Mouse (Mus musculus): Measurements from ENCODE around the gene Uchl3. TPM values are rescaled to one million over a fixed set of nuclear protein-coding genes. Genes with fewer than 3 reads are reported as not detected.

Gene Uchl3
- polyA plus RNA-seq (2016; fragmentation: Nextera tagmentation; extraction: Ambion mirVana): 104 and 107 TPM in 2 replicates

DNA sequence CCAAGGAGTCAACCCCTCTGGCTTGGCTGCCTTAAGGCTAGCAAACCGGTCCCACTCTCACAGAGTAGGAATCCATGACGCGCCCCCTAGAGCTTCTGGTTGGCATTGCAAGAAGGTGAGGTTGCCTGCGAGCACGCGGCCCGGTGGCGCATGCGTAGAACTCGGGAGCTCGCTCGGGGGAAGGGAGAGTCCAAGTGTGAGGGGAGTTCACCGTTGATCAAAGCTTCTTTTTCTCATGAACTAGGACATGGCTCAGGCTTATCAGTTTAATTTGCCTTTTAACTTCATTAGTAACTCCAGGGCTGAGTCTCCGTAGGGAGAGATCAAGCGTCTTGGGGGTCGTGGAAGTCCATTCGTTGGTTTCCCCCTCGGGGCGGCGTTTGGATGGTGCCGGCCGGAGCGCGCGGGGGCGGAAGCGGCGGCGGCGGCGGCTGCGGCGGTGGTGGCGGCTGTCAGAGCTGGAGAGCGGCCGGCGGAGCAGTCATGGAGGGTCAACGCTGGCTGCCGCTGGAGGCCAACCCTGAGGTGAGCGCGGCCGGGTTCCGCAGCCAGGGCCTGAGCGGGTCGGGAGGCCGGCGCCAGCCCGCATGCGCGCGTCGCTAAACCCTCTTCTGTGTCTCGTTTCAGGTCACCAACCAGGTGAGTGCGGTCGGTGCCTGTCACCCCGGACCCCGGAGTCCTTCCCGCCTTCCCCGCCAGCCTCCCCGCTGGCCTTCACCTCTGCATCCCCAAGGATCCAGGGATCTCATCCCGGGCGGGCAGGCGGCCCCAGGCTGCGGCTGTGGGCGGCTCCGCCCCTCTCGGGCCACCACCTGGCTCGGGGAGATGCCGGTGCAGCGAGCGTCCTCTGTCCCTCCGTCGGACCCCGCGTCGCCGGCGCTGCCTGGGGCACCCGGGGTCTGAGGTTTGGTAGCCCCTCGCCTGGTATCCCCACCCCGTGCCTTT lies at the start of gene Uchl3:
TSS of gene Uchl3 (plus strand) at position 387 of the 945 bp plus-strand sequence.
- Histone ChIP-seq H3K36me3 (no peaks in the 10 kb centered on the region), H3K9ac (peak within 1 kb of the TSS; percentile 87), H3K27ac (ENCODE audit: poor library complexity, severe bottlenecking) (peak within 1 kb of the TSS; percentile 52), H3K4me2 (peak within 1 kb of the TSS; percentile 97), H3K27me3 (replicated peaks) (no peaks in the 10 kb centered on the region), H3K4me3 (peak within 1 kb of the TSS; percentile 89), H3K9me3 (replicated peaks) (no peaks in the 10 kb centered on the region), H3K4me1 (replicated peaks) (peaks cover 3% of the 10 kb centered on the region; the same call in 1 of the 2 replicates)
- ATAC-seq (ENCODE audit: insufficient number of reproducible peaks, low FRiP score): peak; percentile 93
- WGBS: under 1% methylated on average over 75 of the region's 81 CpGs

DNA sequence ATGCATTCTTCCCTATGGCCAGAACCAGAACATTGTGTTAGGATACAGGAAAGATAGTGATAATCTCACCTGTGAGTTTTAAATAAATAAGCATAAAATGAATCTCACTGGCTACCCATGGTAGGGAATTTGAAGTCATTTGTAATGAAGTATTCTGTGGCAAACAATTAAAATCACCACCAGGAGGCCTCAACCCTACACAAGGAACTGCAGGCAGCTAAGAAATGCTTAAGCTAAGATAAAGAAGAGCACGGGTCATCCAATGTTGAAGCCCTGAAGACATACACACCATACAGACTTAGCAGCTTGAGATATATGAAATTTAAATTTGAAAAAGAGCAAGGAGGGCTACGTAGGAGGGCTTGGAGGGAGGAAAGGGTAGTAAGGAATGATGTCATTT lies 47.9 kb upstream of the Uchl3 start:
- peaks cover 20% of the 10 kb centered on the region for H3K4me1 ChIP-seq (replicated peaks)
- WGBS: 57% methylated on average over 2 of the region's 2 CpGs

DNA sequence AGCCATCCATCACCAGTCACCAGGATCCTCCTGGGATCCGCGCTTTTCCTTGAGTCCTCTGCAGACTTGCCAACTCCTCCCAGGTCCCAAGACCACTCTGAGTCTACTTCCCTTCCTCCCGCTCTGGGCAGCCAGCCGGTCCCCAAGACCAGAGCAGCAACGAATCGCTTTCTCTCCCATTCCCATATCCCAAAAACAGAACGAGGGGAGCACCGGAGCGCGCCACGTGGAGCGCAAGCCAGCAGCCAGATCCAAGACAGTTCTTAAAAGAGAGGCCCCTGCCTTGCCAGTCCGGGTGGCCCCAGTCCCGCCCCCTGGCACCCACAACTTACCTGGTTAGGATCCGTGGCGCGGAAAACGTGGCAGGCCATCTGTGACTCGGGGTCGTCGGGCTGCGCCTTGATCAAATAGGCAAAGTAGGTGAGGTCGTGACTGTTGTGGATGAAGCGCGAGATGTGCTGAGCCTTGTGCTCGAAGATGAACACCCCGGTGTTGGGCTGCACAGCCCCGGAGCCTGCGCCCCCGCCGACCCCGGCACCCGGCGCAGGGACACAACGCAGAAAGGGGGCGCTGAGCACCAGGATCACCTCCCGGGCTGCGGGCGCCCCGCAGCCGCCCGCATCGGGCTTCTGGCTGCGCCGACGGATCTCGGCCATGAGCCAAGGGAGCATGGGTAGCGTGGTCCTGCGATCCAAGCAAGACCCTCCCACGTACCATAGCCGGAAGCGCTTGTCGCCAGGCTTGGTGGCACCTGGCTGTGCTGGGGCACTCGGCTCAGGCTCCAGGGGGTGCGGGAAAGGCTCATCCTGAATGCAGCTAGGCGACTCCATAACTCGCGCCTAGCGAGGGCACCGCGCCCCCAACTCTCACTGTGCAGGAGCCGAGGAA lies 45.9 kb upstream of the Uchl3 start:
- Histone ChIP-seq H3K4me2 (peak overlapping the region; percentile 77), H3K27me3 (replicated peaks) (no peaks in the 10 kb centered on the region), H3K9ac (peak overlapping the region; percentile 81), H3K4me1 (replicated peaks) (peaks cover 14% of the 10 kb centered on the region), H3K36me3 (no peaks in the 10 kb centered on the region), H3K27ac (ENCODE audit: poor library complexity, severe bottlenecking) (peak overlapping the region; percentile 94), H3K4me3 (peak overlapping the region; percentile 69), H3K9me3 (replicated peaks) (no peaks in the 10 kb centered on the region)
- WGBS: under 1% methylated on average over 62 of the region's 62 CpGs
- peak; percentile 40 for ATAC-seq (ENCODE audit: insufficient number of reproducible peaks, low FRiP score)

More for the DNA sequence above, 47.9 kb upstream of the Uchl3 start:
- H3K27me3 ChIP-seq (replicated peaks): no peaks in the 10 kb centered on the region
- H3K36me3 ChIP-seq: no peaks in the 10 kb centered on the region
- H3K9me3 ChIP-seq (replicated peaks): no peaks in the 10 kb centered on the region
- H3K4me3 ChIP-seq: no peak overlapping the region
- no peak overlapping the region for H3K9ac ChIP-seq
- H3K27ac ChIP-seq (ENCODE audit: poor library complexity, severe bottlenecking): no peak overlapping the region
- no peak for ATAC-seq (ENCODE audit: insufficient number of reproducible peaks, low FRiP score)
- no peak overlapping the region; the same call in 1 of the 2 replicates for H3K4me2 ChIP-seq

DNA sequence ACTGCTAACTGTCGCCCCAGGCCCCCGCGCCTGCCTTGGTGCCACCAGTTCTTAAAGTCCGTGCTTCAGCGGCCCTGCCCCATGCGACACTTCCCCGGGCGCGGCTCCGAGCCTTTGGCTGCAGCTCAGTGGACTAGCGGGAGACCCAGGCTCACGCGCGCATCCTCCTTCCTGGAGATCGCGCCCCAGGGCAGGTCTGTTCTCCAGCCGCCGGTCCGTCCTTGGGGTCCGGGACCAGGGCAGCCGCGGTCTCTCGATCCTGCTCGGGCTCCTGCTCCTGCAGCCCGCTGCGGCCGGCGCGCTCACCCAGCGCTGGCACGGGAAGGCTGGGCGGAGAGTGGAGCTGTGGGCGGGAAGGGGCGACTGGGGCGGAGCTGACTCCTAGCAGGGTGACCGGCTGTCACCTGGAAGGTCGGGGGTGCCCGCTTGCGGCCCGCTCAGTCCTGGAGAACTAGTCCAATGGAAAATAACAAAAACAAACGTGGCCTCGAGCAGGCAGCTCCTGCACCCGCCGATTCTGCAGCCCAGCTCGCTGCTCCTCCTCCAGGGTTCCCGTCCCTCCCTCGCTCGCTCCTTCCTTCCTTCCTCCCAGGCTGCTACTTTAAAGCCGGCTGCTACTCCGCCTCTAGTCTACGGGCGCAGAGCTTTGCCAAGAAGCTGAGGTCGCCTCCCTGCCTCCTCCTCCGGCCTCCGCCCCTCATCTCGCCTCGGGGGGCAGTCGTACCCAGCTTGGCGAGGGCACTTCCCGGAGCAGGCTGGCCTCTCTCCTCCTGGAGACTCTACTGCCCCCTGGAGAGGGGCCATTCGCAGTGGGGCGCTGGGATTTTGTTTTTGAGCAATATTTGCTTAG lies 45.0 kb upstream of the Uchl3 start, which contains the start of gene Tbc1d4:
TSS of gene Tbc1d4 (minus strand) at position 673 of the 850 bp plus-strand sequence.
- Histone ChIP-seq H3K36me3 (no peaks in the 10 kb centered on the region), H3K9me3 (replicated peaks) (no peaks in the 10 kb centered on the region), H3K4me1 (replicated peaks) (peaks cover 7% of the 10 kb centered on the region; the same call in 1 of the 2 replicates), H3K4me2 (peak within 1 kb of the TSS; percentile 77), H3K9ac (peak within 1 kb of the TSS; percentile 81), H3K27ac (ENCODE audit: poor library complexity, severe bottlenecking) (peak within 1 kb of the TSS; percentile 94), H3K4me3 (peak within 1 kb of the TSS; percentile 69), H3K27me3 (replicated peaks) (no peaks in the 10 kb centered on the region)
- WGBS: under 1% methylated on average over 62 of the region's 62 CpGs
- ATAC-seq (ENCODE audit: insufficient number of reproducible peaks, low FRiP score): peak; percentile 87

DNA sequence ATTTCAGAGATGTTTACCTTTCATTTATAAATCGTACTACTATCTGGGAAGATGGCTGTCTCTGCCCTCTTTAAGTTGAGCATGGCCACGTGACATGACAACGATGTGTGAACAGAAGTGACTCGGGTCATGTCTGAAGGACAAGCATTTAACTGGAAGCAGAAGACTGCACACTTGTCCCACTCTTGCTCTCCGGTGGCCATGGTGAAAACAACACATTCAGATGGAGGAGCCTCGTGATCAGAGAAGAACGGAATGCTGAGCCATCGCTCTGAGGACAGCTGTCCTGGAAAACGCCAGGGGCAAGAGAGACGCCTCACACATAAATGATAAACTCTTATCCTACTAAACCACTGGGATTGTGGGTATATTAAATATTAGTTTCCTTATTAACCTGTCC lies 43.1 kb upstream of the Uchl3 start:
- Histone ChIP-seq H3K27ac (ENCODE audit: poor library complexity, severe bottlenecking) (no peak overlapping the region), H3K36me3 (no peaks in the 10 kb centered on the region), H3K9me3 (replicated peaks) (no peaks in the 10 kb centered on the region), H3K4me2 (no peak overlapping the region), H3K4me1 (replicated peaks) (peaks cover 15% of the 10 kb centered on the region), H3K4me3 (no peak overlapping the region), H3K27me3 (replicated peaks) (no peaks in the 10 kb centered on the region), H3K9ac (no peak overlapping the region)
- no peak for ATAC-seq (ENCODE audit: insufficient number of reproducible peaks, low FRiP score)
- 55% methylated on average over 10 of the region's 10 CpGs for WGBS

DNA sequence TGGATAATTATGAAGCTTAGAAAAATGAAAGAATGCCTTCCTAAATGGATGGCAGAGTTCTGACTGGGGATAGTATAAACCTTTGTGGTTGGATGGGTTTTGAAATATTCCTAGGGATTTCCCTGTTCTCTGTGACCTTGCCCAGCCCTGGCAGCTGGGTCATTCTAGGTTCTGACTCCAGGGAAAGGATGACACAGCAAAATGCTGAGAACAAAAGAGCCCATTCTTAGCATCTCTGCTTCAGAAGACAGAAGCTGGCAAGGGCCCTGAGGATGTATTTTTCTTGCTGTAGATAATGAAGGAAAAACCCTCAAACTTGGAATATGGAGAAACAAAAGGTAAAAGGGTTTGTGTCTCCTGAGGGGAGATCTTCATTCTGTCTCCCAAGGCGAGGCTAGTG lies 40.6 kb upstream of the Uchl3 start:
- Histone ChIP-seq H3K27ac (ENCODE audit: poor library complexity, severe bottlenecking) (no peak overlapping the region), H3K36me3 (no peaks in the 10 kb centered on the region), H3K27me3 (replicated peaks) (no peaks in the 10 kb centered on the region), H3K9ac (no peak overlapping the region), H3K9me3 (replicated peaks) (no peaks in the 10 kb centered on the region), H3K4me3 (no peak overlapping the region), H3K4me1 (replicated peaks) (peaks cover 21% of the 10 kb centered on the region), H3K4me2 (no peak overlapping the region)
- ATAC-seq (ENCODE audit: insufficient number of reproducible peaks, low FRiP score): no peak
- 61% methylated on average over 1 of the region's 1 CpGs for WGBS

DNA sequence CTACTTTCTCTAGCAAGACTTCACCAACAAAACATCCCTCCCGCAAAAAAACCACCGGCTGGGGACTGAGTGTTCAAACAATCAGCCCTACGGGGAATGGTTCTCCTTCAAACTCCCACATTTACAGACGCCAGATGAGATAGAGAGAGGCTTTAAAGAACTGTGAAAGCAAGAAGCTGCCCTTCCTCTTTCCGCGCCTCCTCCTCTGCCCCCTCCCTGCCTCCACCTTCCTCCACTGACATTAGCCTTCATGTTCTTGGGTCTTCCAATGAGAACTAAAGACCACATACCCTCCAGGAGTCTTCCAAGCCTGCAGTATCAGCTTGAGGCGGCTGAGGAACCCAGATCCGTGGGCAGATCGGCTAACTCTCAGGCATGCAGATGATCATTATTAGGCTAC lies 37.6 kb upstream of the Uchl3 start:
- Histone ChIP-seq H3K4me2 (no peak overlapping the region), H3K9ac (no peak overlapping the region), H3K4me3 (no peak overlapping the region), H3K4me1 (replicated peaks) (peaks cover 16% of the 10 kb centered on the region), H3K9me3 (replicated peaks) (no peaks in the 10 kb centered on the region), H3K36me3 (no peaks in the 10 kb centered on the region), H3K27ac (ENCODE audit: poor library complexity, severe bottlenecking) (no peak overlapping the region), H3K27me3 (replicated peaks) (no peaks in the 10 kb centered on the region)
- no peak for ATAC-seq (ENCODE audit: insufficient number of reproducible peaks, low FRiP score)
- 56% methylated on average over 9 of the region's 9 CpGs for WGBS

DNA sequence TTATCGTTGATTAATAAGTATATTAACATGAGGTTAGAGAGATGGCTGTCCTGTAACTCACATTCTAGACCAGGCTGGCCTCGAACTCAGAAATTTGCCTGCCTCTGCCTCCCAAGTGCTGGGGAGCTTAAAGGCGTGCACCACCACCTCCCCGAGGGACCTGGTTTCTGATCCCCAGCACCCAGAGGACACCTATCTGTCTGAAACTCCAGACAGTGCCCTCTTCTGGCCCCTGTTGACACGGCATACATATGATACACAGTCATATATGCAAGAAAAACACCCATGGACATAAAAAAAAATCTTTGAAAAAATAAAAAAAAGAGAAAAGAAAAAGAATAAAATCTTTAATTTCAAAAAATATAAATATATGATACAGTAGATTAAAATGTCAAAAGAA lies 36.1 kb upstream of the Uchl3 start:
- Histone ChIP-seq H3K9ac (no peak overlapping the region), H3K4me2 (no peak overlapping the region), H3K27me3 (replicated peaks) (no peaks in the 10 kb centered on the region), H3K9me3 (replicated peaks) (no peaks in the 10 kb centered on the region), H3K36me3 (no peaks in the 10 kb centered on the region), H3K27ac (ENCODE audit: poor library complexity, severe bottlenecking) (no peak overlapping the region), H3K4me3 (no peak overlapping the region), H3K4me1 (replicated peaks) (peaks cover 16% of the 10 kb centered on the region)
- 82% methylated on average over 5 of the region's 5 CpGs for WGBS
- ATAC-seq (ENCODE audit: insufficient number of reproducible peaks, low FRiP score): no peak

DNA sequence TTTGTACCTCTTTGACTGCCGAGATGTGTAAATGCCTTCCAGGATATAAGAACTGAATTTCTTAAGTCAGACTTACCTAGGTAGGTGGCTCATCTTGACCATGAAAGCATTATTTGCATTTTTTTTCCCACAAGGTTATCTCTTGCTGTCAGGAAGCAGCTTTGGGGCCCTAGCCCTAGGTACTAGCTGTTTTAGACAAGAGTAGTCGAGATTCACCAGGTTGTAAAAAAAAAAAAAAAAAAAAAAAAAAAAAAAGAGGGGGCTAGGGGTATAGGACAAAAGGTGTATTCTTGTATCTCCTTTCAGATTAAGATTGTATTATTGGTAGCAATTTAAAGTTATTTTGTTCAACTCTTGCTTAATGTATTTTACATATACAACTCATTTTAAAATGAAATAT lies 23.2 kb upstream of the Uchl3 start:
- Histone ChIP-seq H3K9ac (no peak overlapping the region), H3K9me3 (replicated peaks) (no peaks in the 10 kb centered on the region), H3K4me1 (replicated peaks) (no peaks in the 10 kb centered on the region), H3K4me3 (no peak overlapping the region), H3K4me2 (no peak overlapping the region), H3K36me3 (peaks cover 34% of the 10 kb centered on the region), H3K27me3 (replicated peaks) (no peaks in the 10 kb centered on the region), H3K27ac (ENCODE audit: poor library complexity, severe bottlenecking) (no peak overlapping the region)
- WGBS: 86% methylated on average over 2 of the region's 2 CpGs
- no peak for ATAC-seq (ENCODE audit: insufficient number of reproducible peaks, low FRiP score)

DNA sequence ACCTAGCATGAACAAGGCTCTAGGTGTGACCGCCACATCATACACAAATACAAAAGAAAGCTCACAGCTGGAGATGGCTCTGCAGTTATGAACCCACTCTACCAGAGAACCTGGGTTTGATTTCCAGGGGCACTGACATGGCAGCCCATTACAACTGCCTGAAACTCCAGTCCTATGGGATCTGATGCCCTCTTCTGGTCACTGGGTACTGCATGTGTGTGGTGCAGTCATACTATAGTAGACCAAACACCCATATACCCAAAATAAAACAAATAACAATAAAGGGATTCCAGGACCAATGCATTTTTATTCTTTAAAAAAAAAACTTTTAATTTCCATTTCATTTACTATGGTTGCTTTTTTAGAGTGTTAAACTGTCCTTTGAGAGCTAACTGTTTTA lies 18.0 kb upstream of the Uchl3 start:
- no peak for ATAC-seq (ENCODE audit: insufficient number of reproducible peaks, low FRiP score)
- H3K27me3 ChIP-seq (replicated peaks): no peaks in the 10 kb centered on the region
- peaks cover 36% of the 10 kb centered on the region for H3K36me3 ChIP-seq
- no peaks in the 10 kb centered on the region for H3K4me1 ChIP-seq (replicated peaks)
- H3K9ac ChIP-seq: no peak overlapping the region
- WGBS: 89% methylated on average over 1 of the region's 1 CpGs
- no peak overlapping the region for H3K4me3 ChIP-seq
- H3K9me3 ChIP-seq (replicated peaks): no peaks in the 10 kb centered on the region
- no peak overlapping the region for H3K4me2 ChIP-seq
- H3K27ac ChIP-seq (ENCODE audit: poor library complexity, severe bottlenecking): no peak overlapping the region
